In genomic region chr6:67510752-67511151, GRCm38 (mm10) we compare ENCODE assay signal across 10 mouse cellular contexts. TPM values are rescaled to one million over a fixed set of nuclear protein-coding genes. Genes with fewer than 3 reads are reported as not detected.
DNase-seq lines count a peak whose midpoint lies in the region; ATAC-seq and TF ChIP-seq lines count a peak whose summit lies in the region.
"Had no signal": no experiment of that assay in that cellular context is flagged by ENCODE, and none has a peak within 500 bp of the region (broad histone marks: within the 10 kb centered on the region; RNA-seq: fewer than 3 reads in every experiment).

No protein-coding gene starts in this region.

- no peaks in the 10 kb centered on the region for H3K4me1 ChIP-seq in hindbrain, embryonic 11.5 days (replicated peaks; ENCODE audit: control insufficient read depth, insufficient read depth, low read length)
- no peaks in the 10 kb centered on the region for H3K4me1 ChIP-seq in hindbrain, embryonic 13.5 days (replicated peaks)
- no peaks in the 10 kb centered on the region for H3K4me1 ChIP-seq in E14TG2a.4 (replicated peaks; ENCODE audit: low read depth, low read length)
- no peaks in the 10 kb centered on the region for H3K4me1 ChIP-seq in spleen, adult 2 months (ENCODE audit: control insufficient read depth, insufficient read depth, insufficient read length)
- H3K4me1 ChIP-seq: embryonic facial prominence, embryonic 12.5 days; limb, embryonic 13.5 days had no signal

- H3K27ac ChIP-seq in hindbrain, embryonic 11.5 days (ENCODE audit: low read depth, low read length): no peak overlapping the region
- no peak overlapping the region for H3K27ac ChIP-seq in hindbrain, embryonic 13.5 days
- H3K27ac ChIP-seq in spleen, adult 2 months (ENCODE audit: insufficient read depth, low read length): no peak overlapping the region
- H3K27ac ChIP-seq: embryonic facial prominence, embryonic 12.5 days; limb, embryonic 13.5 days had no signal

- H3K9me3 ChIP-seq in hindbrain, embryonic 11.5 days (ENCODE audit: control insufficient read depth, low read length): no peaks in the 10 kb centered on the region
- no peaks in the 10 kb centered on the region for H3K9me3 ChIP-seq in hindbrain, embryonic 13.5 days
- H3K9me3 ChIP-seq in E14TG2a.4 (ENCODE audit: low read length): no peaks in the 10 kb centered on the region
- H3K9me3 ChIP-seq: embryonic facial prominence, embryonic 12.5 days; limb, embryonic 13.5 days had no signal

- TF ChIP-seq POLR2A in spleen, adult 2 months (IDR thresholded peaks at IDR 0.05; ENCODE audit: low read depth, low read length): no peak

- peak; percentile 40; the same call in 1 of the 2 replicates for ATAC-seq in hindbrain, embryonic 11.5 days (ENCODE audit: low FRiP score)
- ATAC-seq in hindbrain, embryonic 13.5 days (ENCODE audit: low FRiP score): no peak
- no peak for ATAC-seq in inflammation-experienced regulatory T-cells, adult 6 months

- peak; percentile 48 for DNase-seq in hindbrain, embryonic 11.5 days (ENCODE audit: low spot score)
- DNase-seq in adipocyte (ENCODE audit: low spot score): peak; percentile 54
- DNase-seq in kidney, adult 11 months: peak; percentile 26
- DNase-seq in lung, postnatal 10 days: peak; percentile 53
- peak in 1 of 2 experiments; percentile 64 for DNase-seq in spleen, adult 2 months (ENCODE audit: low read depth in 1 of 2, low spot score in 2 of 2)

- no peak overlapping the region for H3K9ac ChIP-seq in hindbrain, embryonic 11.5 days (ENCODE audit: low read depth, low read length)
- H3K9ac ChIP-seq in hindbrain, embryonic 13.5 days: no peak overlapping the region
- H3K9ac ChIP-seq: embryonic facial prominence, embryonic 12.5 days; limb, embryonic 13.5 days had no signal

- TF ChIP-seq CTCF in E14TG2a.4 (conservative IDR thresholded peaks at IDR 0.05; ENCODE audit: low read length): peak; percentile 48
- peak; percentile 17; the same call in 1 of the 2 replicates for TF ChIP-seq CTCF in spleen, adult 2 months (IDR thresholded peaks at IDR 0.05; ENCODE audit: extremely low read depth, insufficient read depth, insufficient read length, insufficient replicate concordance)

- no peaks in the 10 kb centered on the region for H3K36me3 ChIP-seq in hindbrain, embryonic 11.5 days (ENCODE audit: control insufficient read depth, insufficient read depth, low read length)
- H3K36me3 ChIP-seq in hindbrain, embryonic 13.5 days: no peaks in the 10 kb centered on the region
- H3K36me3 ChIP-seq in E14TG2a.4 (ENCODE audit: insufficient read depth, low read length): no peaks in the 10 kb centered on the region
- H3K36me3 ChIP-seq in spleen, adult 2 months (ENCODE audit: control insufficient read depth, insufficient read depth, low read length): no peaks in the 10 kb centered on the region
- H3K36me3 ChIP-seq: embryonic facial prominence, embryonic 12.5 days; limb, embryonic 13.5 days had no signal

- no peaks in the 10 kb centered on the region for H3K27me3 ChIP-seq in hindbrain, embryonic 11.5 days (ENCODE audit: control insufficient read depth, insufficient read depth, low read length)
- H3K27me3 ChIP-seq in hindbrain, embryonic 13.5 days: no peaks in the 10 kb centered on the region
- H3K27me3 ChIP-seq in E14TG2a.4 (ENCODE audit: insufficient read depth, low read length): no peaks in the 10 kb centered on the region
- no peaks in the 10 kb centered on the region for H3K27me3 ChIP-seq in spleen, adult 2 months (ENCODE audit: control insufficient read depth, insufficient read depth, low read length)
- H3K27me3 ChIP-seq: embryonic facial prominence, embryonic 12.5 days; limb, embryonic 13.5 days had no signal

- no peak overlapping the region for H3K4me2 ChIP-seq in hindbrain, embryonic 11.5 days (replicated peaks; ENCODE audit: low read depth, low read length)
- no peak overlapping the region for H3K4me2 ChIP-seq in hindbrain, embryonic 13.5 days
- H3K4me2 ChIP-seq: embryonic facial prominence, embryonic 12.5 days; limb, embryonic 13.5 days had no signal

- no peak overlapping the region for H3K4me3 ChIP-seq in hindbrain, embryonic 11.5 days (ENCODE audit: low read depth, low read length)
- no peak overlapping the region for H3K4me3 ChIP-seq in hindbrain, embryonic 13.5 days
- no peak overlapping the region for H3K4me3 ChIP-seq in E14TG2a.4 (replicated peaks; ENCODE audit: low read length)
- H3K4me3 ChIP-seq in spleen, adult 2 months (ENCODE audit: extremely low read depth, insufficient read depth, insufficient read length): no peak overlapping the region
- H3K4me3 ChIP-seq: embryonic facial prominence, embryonic 12.5 days; limb, embryonic 13.5 days had no signal

RNA-seq across cellular contexts. Expression of gene Il23r, which starts 19.1 kb away (rescaled TPM):
- not detected in 2 replicates for polyA plus RNA-seq in hindbrain, embryonic 11.5 days (2014; fragmentation: Nextera tagmentation; extraction: Ambion mirVana)
- polyA plus RNA-seq in hindbrain, embryonic 13.5 days (2015; fragmentation: Nextera tagmentation; extraction: Ambion mirVana): not detected in 2 replicates
- 0.08 TPM in 1 of 2 replicates, not detected in the other for polyA plus RNA-seq in spleen, adult 2 months (2012; rRNA removed)
- polyA plus RNA-seq in inflammation-experienced regulatory T-cells, adult 6 months (2017; shearing (Covaris generic)): 1 to 10 TPM in 1 of 3 experiments, under 1 TPM in 2; 0.30 to 1.3 (median 0.44) TPM
- polyA plus RNA-seq: embryonic facial prominence, embryonic 12.5 days; limb, embryonic 13.5 days had no signal

RNA-seq across cellular contexts. Expression of gene Tacstd2, which starts 24.8 kb away (rescaled TPM):
- polyA plus RNA-seq in hindbrain, embryonic 11.5 days (2014; fragmentation: Nextera tagmentation; extraction: Ambion mirVana): 5.5 and 10.0 TPM in 2 replicates
- 0.40 and 0.92 TPM in 2 replicates for polyA plus RNA-seq in hindbrain, embryonic 13.5 days (2015; fragmentation: Nextera tagmentation; extraction: Ambion mirVana)
- polyA plus RNA-seq in spleen, adult 2 months (2012; rRNA removed): 2.7 and 3.7 TPM in 2 replicates
- under 1 TPM in 1 of 3 experiments, not detected in 2; 0.19 TPM for polyA plus RNA-seq in inflammation-experienced regulatory T-cells, adult 6 months (2017; shearing (Covaris generic))
